Mouse (Mus musculus) liver, embryonic 14.5 days (tissue): ENCODE data around the gene Gnai3. TPM values are rescaled to one million over a fixed set of nuclear protein-coding genes. Genes with fewer than 3 reads are reported as not detected.

Experiments used
- ATAC-seq: fragments of 200-750 bp; cut with Nextera tagmentation; 2 replicates; pipeline ENCODE4 v1.8.0; 2017; ENCODE audit warnings: moderate number of reproducible peaks, mild to moderate bottlenecking, moderate library complexity; ENCODE audit not compliant: insufficient read depth
- DNase-seq, 3 experiments: peaks; one replicate each; pipeline ENCODE4 v3.0.0-alpha.2; 2012 to 2013; ENCODE audit warnings: low read depth in 3 of 3, low spot score in 3 of 3
- H3K27ac ChIP-seq: fragments of 300-500 bp; sonication (generic); 2 replicates; pipeline ENCODE4 v1.5.1; 2014; ENCODE audit warnings: moderate library complexity, mild to moderate bottlenecking, control low read depth, inconsistent platforms
- H3K27me3 ChIP-seq: fragments of 300-500 bp; sonication (generic); 2 replicates; pipeline ENCODE4 v1.6.1; 2014; ENCODE audit warnings: mild to moderate bottlenecking, low read length, moderate library complexity; ENCODE audit not compliant: control insufficient read depth, insufficient read depth
- H3K36me3 ChIP-seq: fragments of 300-500 bp; sonication (generic); replicated peaks from 2 replicates; pipeline ENCODE4 v1.6.1; 2014; ENCODE audit warnings: low read depth; ENCODE audit not compliant: control insufficient read depth, insufficient read depth
- H3K4me1 ChIP-seq, 2 experiments: fragments of 200-500 bp in 1 of 2; fragments of 300-500 bp in 1 of 2; sonication (generic) in 1 of 2; replicated peaks; 2 replicates each; pipeline ENCODE4 v1.6.1; 2012 to 2014; ENCODE audit warnings: antibody characterized with exemption in 1 of 2, inconsistent platforms in 1 of 2, low read length in 1 of 2; ENCODE audit not compliant: control insufficient read depth in 2 of 2, insufficient read depth in 2 of 2
- H3K4me2 ChIP-seq: fragments of 300-500 bp; sonication (generic); 2 replicates; pipeline ENCODE4 v1.6.1; 2014; ENCODE audit warnings: low read depth, mild to moderate bottlenecking, control low read depth, moderate library complexity
- H3K4me3 ChIP-seq, 2 experiments: fragments of 200-500 bp in 1 of 2; fragments of 300-500 bp in 1 of 2; sonication (generic) in 1 of 2; 2 replicates each; pipeline ENCODE4 v1.5.1; 2012 to 2014; ENCODE audit warnings: low read depth in 2 of 2, low read length in 2 of 2, mild to moderate bottlenecking in 2 of 2, control low read depth in 1 of 2, inconsistent platforms in 1 of 2, moderate library complexity in 1 of 2; ENCODE audit not compliant: insufficient read depth in 1 of 2
- H3K9ac ChIP-seq: fragments of 300-500 bp; sonication (generic); replicated peaks from 2 replicates; pipeline ENCODE4 v1.6.1; 2014; ENCODE audit warnings: mild to moderate bottlenecking, control low read depth, moderate library complexity
- H3K9me3 ChIP-seq: fragments of 300-500 bp; sonication (generic); 2 replicates; pipeline ENCODE4 v1.6.1; 2016; ENCODE audit warnings: low read length, mixed read lengths; ENCODE audit not compliant: control insufficient read depth
- CTCF ChIP-seq: IDR thresholded peaks from 2 replicates; pipeline ENCODE4 v1.5.1; 2016; ENCODE audit warnings: antibody characterized with exemption, low read depth, control low read depth
- EP300 ChIP-seq: IDR thresholded peaks from 2 replicates; pipeline ENCODE4 v1.6.1; 2016; ENCODE audit warnings: antibody characterized with exemption, low read depth
- WGBS: fragments of 180-500 bp; shearing (Covaris S2); extraction: QIAGEN DNeasy Blood & Tissue Kit; methylation state at CpG from one replicate; pipeline ENCODE4 v1.1.7; 2014; ENCODE audit not compliant: insufficient replicate concordance; 5-methylcytosine and 5-hydroxymethylcytosine counted together
- polyA plus RNA-seq, 2 experiments: library from polyadenylated mRNA; depleted of rRNA in 1 of 2; stranded (reverse) in 1 of 2; unstranded in 1 of 2; fragments of >200 nt; fragmentation: Nextera tagmentation in 1 of 2; extraction: Ambion mirVana in 1 of 2; gene quantifications; 2 replicates each; pipeline versions ENCODE4 v1.2.1 to v1.2.3; 2012 to 2014

Gnai3 gene
- polyA plus RNA-seq, 2 experiments = 28.7 to 58.0 TPM

DNA sequence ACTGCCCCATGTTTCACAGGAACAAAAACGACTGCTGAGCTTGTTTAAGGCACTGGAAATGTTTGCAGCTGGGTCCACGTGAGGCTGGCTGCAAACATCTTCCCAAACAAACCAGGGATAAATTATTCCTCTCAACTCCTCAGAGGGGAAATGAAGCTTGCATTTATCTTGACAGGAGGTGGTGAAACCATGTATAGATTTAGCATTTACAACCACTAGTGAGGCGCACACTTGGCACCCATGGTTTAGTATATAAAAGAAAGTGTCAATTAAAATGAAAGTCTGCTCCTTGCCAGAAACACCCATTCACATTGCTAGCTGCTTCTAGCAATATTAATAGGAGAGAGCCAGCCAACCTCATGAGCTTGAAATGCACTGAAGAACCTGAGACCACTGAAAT is 44.4 kb downstream of the Gnai3 start:
- Histone ChIP-seq H3K27ac (no peak overlapping the region), H3K9ac (no peak overlapping the region; the same call in 1 of the 2 replicates)
- no peak for ATAC-seq

DNA sequence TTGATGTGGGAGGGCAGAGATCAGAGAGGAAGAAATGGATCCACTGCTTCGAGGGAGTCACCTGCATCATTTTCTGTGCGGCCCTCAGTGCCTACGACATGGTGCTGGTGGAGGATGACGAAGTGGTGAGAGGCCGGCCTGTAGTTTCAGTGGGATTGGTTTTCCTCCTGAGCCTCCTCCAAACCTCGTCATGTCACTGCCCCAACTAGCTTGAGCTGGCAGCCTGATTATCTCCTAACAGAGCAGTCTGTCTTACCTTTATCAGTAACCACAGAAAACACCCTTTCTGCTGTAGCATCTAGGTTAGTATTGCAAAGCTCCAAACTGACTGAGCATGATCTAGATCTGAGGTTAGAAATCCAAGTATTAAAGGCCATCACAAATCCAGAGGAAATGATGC is 47.6 kb downstream of the Gnai3 start:
- no peaks in the 10 kb centered on the region for H3K9me3 ChIP-seq
- H3K4me1 ChIP-seq = peaks cover 58 to 63% of the 10 kb centered on the region in 2 experiments
- H3K27me3 ChIP-seq = no peaks in the 10 kb centered on the region
- DNase-seq (peak; percentile 79 to 82 (median 82)), ATAC-seq (peak; percentile 63)
- TF ChIP-seq CTCF (no peak), EP300 (peak; percentile 97)
- H3K4me2 ChIP-seq = peak overlapping the region; percentile 68
- no peaks in the 10 kb centered on the region for H3K36me3 ChIP-seq
- WGBS = 11% methylated on average over 6 of the region's 6 CpGs
- H3K4me3 ChIP-seq = peak overlapping the region; percentile 14 to 26; a peak in 3 of 4 replicates
- peak overlapping the region; percentile 50 for H3K9ac ChIP-seq
- peak overlapping the region; percentile 93 for H3K27ac ChIP-seq

More for the DNA sequence above, 44.4 kb downstream of the Gnai3 start:
- DNase-seq = no peak
- TF ChIP-seq CTCF (no peak), EP300 (no peak)
- no peak overlapping the region for H3K4me2 ChIP-seq
- no peak overlapping the region for H3K4me3 ChIP-seq
- H3K9me3 ChIP-seq = no peaks in the 10 kb centered on the region
- peaks cover 5% of the 10 kb centered on the region for H3K36me3 ChIP-seq
- H3K4me1 ChIP-seq = peaks cover 48 to 50% of the 10 kb centered on the region in 2 experiments
- H3K27me3 ChIP-seq = no peaks in the 10 kb centered on the region
- WGBS = 57% methylated on average over 3 of the region's 3 CpGs

DNA sequence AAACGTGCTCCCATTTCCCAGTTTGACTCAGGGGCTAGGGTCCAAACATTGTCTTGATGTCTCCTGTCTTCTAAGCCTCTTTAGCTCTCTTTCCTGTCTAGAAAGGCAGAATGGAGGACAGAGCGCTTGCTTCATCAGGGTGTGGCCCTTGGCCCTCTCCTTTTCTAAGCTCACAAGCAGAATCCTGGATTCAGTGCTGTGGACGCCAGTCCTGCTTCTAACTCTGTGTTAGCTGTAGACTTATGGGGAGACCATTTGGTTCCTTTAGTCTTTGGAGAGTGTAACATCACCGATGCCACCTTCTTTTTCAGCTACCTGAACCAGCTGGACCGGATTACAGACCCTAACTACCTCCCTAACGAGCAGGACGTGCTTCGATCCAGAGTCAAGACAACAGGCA is 48.3 kb downstream of the Gnai3 start:
- peak overlapping the region in 1 of 2 experiments; percentile 26; a peak in 2 of 4 replicates for H3K4me3 ChIP-seq
- 71% methylated on average over 8 of the region's 8 CpGs for WGBS
- no peak for ATAC-seq

DNA sequence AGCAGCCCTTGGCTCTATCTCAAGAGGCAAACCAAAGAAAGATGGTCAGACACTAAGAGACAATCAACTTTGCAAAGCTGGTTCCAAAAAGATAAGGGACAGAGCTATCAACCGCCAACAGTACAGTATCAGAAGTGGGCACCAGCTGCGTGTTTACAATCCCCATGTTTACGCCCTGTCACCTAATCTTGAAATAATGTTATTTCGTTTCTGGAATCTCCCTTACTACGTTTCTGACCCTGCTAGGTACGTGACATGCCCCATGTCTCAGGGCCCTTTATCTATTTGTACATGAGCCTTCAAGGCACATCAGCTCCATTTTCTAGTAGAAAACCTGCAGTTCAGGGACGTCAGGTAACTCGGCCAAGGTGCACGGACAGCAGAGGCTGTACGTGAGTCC is 49.2 kb downstream of the Gnai3 start:
- ATAC-seq (peak; percentile 90), DNase-seq (peak; percentile 89 to 93 (median 93))
- Histone ChIP-seq H3K9ac (peak overlapping the region; percentile 50), H3K27me3 (no peaks in the 10 kb centered on the region), H3K4me1 (peaks cover 59 to 65% of the 10 kb centered on the region in 2 experiments), H3K27ac (peak overlapping the region; percentile 93), H3K4me2 (peak overlapping the region; percentile 68), H3K36me3 (no peaks in the 10 kb centered on the region), H3K9me3 (no peaks in the 10 kb centered on the region), H3K4me3 (peak overlapping the region; percentile 2 to 25; a peak in 3 of 4 replicates)
- 15% methylated on average over 10 of the region's 10 CpGs for WGBS
- TF ChIP-seq CTCF (no peak), EP300 (peak; percentile 100)

More for the DNA sequence above, 48.3 kb downstream of the Gnai3 start:
- Histone ChIP-seq H3K27me3 (no peaks in the 10 kb centered on the region), H3K27ac (peak overlapping the region; percentile 93), H3K9ac (peak overlapping the region; percentile 50), H3K4me1 (peaks cover 59 to 65% of the 10 kb centered on the region in 2 experiments), H3K9me3 (no peaks in the 10 kb centered on the region), H3K4me2 (peak overlapping the region; percentile 68), H3K36me3 (no peaks in the 10 kb centered on the region)
- no peak for DNase-seq
- no peak for TF ChIP-seq CTCF
- TF ChIP-seq EP300 = no peak

DNA sequence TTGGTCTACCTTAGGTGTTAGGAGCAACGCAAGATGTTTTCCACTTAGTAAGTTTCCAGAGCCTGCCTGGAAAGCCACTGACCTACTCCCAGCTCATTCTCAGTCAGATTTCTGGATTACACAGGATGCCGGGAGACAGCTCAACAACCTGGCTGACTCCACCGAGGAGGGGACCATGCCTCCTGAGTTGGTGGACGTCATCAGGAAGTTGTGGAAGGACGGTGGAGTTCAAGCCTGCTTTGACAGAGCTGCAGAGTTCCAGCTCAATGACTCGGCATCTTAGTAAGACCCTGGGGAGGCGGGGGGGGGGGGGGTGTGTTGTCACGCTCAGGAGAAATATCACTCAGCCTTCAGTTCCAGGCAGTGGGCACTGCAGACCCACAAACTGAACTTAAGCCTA is 49.7 kb downstream of the Gnai3 start:
- H3K27me3 ChIP-seq = no peaks in the 10 kb centered on the region
- no peaks in the 10 kb centered on the region for H3K36me3 ChIP-seq
- peak overlapping the region; percentile 93 for H3K27ac ChIP-seq
- H3K9me3 ChIP-seq = no peaks in the 10 kb centered on the region
- H3K4me2 ChIP-seq = peak overlapping the region; percentile 68
- peaks cover 59 to 65% of the 10 kb centered on the region in 2 experiments for H3K4me1 ChIP-seq
- no peak for TF ChIP-seq CTCF
- TF ChIP-seq EP300 = no peak
- peak overlapping the region; percentile 7 to 44 for H3K4me3 ChIP-seq
- DNase-seq = peak in 1 of 3 experiments; percentile 48
- 13% methylated on average over 8 of the region's 8 CpGs for WGBS
- H3K9ac ChIP-seq = peak overlapping the region; percentile 50
- ATAC-seq = peak; percentile 62
